8 mouse cellular contexts compared by ENCODE assay signal in the genomic region with DNA sequence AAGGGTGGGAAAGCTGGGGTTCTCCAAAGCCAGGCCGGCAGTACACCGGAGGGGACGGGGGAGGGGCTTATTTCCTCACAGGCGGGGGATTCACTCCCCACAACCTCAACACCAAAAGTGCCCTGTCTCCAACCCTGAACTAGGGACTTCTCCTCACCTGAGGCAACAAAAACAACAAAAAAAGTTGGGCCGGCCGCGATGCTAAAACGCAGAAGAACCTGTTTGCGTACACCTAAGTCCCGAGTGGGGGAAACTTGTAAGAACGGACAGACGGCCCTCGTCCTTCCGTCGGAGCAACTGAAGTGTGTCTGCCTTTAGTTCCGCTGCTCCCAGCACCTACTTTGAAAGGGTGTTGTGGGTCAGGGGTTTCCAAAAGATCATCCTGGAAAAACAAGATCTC. TPM values are rescaled to one million over a fixed set of nuclear protein-coding genes. Genes with fewer than 3 reads are reported as not detected.
DNase-seq lines count a peak whose midpoint lies in the region; ATAC-seq and TF ChIP-seq lines count a peak whose summit lies in the region.

No protein-coding gene starts in this region.

- peak overlapping the region; percentile 52 for H3K4me2 ChIP-seq in forebrain, postnatal 0 days (ENCODE audit: low read depth)
- H3K4me2 ChIP-seq in hindbrain, embryonic 12.5 days (replicated peaks) = peak overlapping the region; percentile 56

- no peaks in the 10 kb centered on the region for H3K36me3 ChIP-seq in forebrain, postnatal 0 days (ENCODE audit: insufficient read depth)
- H3K36me3 ChIP-seq in hindbrain, embryonic 12.5 days = no peaks in the 10 kb centered on the region

- TF ChIP-seq CTCF in forebrain, postnatal 0 days (IDR thresholded peaks at IDR 0.05; ENCODE audit: low read depth) = no peak

- H3K4me3 ChIP-seq in forebrain, postnatal 0 days (ENCODE audit: low read depth, low read length) = peak overlapping the region; percentile 42
- peak overlapping the region; percentile 41 for H3K4me3 ChIP-seq in hindbrain, embryonic 12.5 days

- no peak for ATAC-seq in forebrain, postnatal 0 days
- no peak for ATAC-seq in hindbrain, embryonic 12.5 days (ENCODE audit: low FRiP score)

- H3K27me3 ChIP-seq in forebrain, postnatal 0 days (ENCODE audit: insufficient read depth, low read length) = no peaks in the 10 kb centered on the region
- H3K27me3 ChIP-seq in hindbrain, embryonic 12.5 days = no peaks in the 10 kb centered on the region

- peak overlapping the region; percentile 37; the same call in 1 of the 2 replicates for H3K9ac ChIP-seq in forebrain, postnatal 0 days
- H3K9ac ChIP-seq in hindbrain, embryonic 12.5 days = peak overlapping the region; percentile 49

- DNase-seq in Muller cell, postnatal 12 days (ENCODE audit: inconsistent ontology term) = peak; percentile 71
- DNase-seq in cerebellum, adult 8-10 months = peak; percentile 23
- peak; percentile 11 for DNase-seq in forebrain, postnatal 0 days
- DNase-seq in layer of hippocampus, postnatal 36 days = peak; percentile 16 to 18
- peak; percentile 62 for DNase-seq in lung, postnatal 36 days
- DNase-seq in retina, postnatal 1 day = peak; percentile 60
- DNase-seq in thymus, postnatal 4 days = peak; percentile 67

- H3K9me3 ChIP-seq in forebrain, postnatal 0 days (ENCODE audit: low read length) = no peaks in the 10 kb centered on the region
- H3K9me3 ChIP-seq in hindbrain, embryonic 12.5 days (replicated peaks) = no peaks in the 10 kb centered on the region

- H3K4me1 ChIP-seq in forebrain, postnatal 0 days (ENCODE audit: insufficient read depth) = no peaks in the 10 kb centered on the region
- H3K4me1 ChIP-seq in hindbrain, embryonic 12.5 days = peaks cover 10% of the 10 kb centered on the region; the same call in 1 of the 2 replicates

- 1% methylated on average over 16 of the region's 16 CpGs for whole genome bisulfite sequencing in forebrain, postnatal 0 days
- under 1% methylated on average over 16 of the region's 16 CpGs for WGBS in hindbrain, embryonic 12.5 days

- no peak overlapping the region for H3K27ac ChIP-seq in forebrain, postnatal 0 days (ENCODE audit: low read depth, low read length)
- H3K27ac ChIP-seq in hindbrain, embryonic 12.5 days = no peak overlapping the region

RNA-seq across cellular contexts. Expression of a gene that starts 2.5 kb away (rescaled TPM):
- 4.6 and 4.8 TPM in 2 replicates for total RNA-seq in forebrain, postnatal 0 days (2014; rRNA removed)
- polyA plus RNA-seq in forebrain, postnatal 0 days (2015; fragmentation: Nextera tagmentation; extraction: Ambion mirVana) = 2.6 and 3.0 TPM in 2 replicates
- polyA plus RNA-seq in hindbrain, embryonic 12.5 days (2016; fragmentation: Nextera tagmentation; extraction: Ambion mirVana) = 22.1 and 23.2 TPM in 2 replicates
- total RNA-seq in layer of hippocampus, postnatal 36 days (2021) = 1 to 10 TPM in 1 of 2 experiments, under 1 TPM in 1; 0.97 to 1.4 TPM

RNA-seq across cellular contexts. Expression of a gene that starts 2.5 kb away (rescaled TPM):
- total RNA-seq in forebrain, postnatal 0 days (2014; rRNA removed) = 6.4 and 11.1 TPM in 2 replicates
- 7.1 and 7.4 TPM in 2 replicates for polyA plus RNA-seq in forebrain, postnatal 0 days (2015; fragmentation: Nextera tagmentation; extraction: Ambion mirVana)
- 10.1 and 12.0 TPM in 2 replicates for polyA plus RNA-seq in hindbrain, embryonic 12.5 days (2016; fragmentation: Nextera tagmentation; extraction: Ambion mirVana)
- total RNA-seq in layer of hippocampus, postnatal 36 days (2021) = 1 to 10 TPM; 7.0 to 7.2 TPM

Comparison
In these comparisons a context has a peak if more than half of its experiments do, and no peak if none do; other contexts are left out.
1. DNase-seq: peak in every context shown above with its lines; median percentile 71 in Muller cell, postnatal 12 days; 67 in thymus, postnatal 4 days; 62 in lung, postnatal 36 days; 60 in retina, postnatal 1 day; 23 in cerebellum, adult 8-10 months; 17 in layer of hippocampus, postnatal 36 days; 11 in forebrain, postnatal 0 days.